Mouse (Mus musculus): ENCODE measurements around the gene Abca7. TPM values are rescaled to one million over a fixed set of nuclear protein-coding genes. Genes with fewer than 3 reads are reported as not detected.
"Not testable (repeated sequence)": the region's sequence is repeated elsewhere in the genome, so short reads cannot be mapped to it uniquely, and the experiment has no call there.

Gene Abca7
- total RNA-seq, 2 experiments from 2014 or later = 6.6 to 7.6 TPM

DNA sequence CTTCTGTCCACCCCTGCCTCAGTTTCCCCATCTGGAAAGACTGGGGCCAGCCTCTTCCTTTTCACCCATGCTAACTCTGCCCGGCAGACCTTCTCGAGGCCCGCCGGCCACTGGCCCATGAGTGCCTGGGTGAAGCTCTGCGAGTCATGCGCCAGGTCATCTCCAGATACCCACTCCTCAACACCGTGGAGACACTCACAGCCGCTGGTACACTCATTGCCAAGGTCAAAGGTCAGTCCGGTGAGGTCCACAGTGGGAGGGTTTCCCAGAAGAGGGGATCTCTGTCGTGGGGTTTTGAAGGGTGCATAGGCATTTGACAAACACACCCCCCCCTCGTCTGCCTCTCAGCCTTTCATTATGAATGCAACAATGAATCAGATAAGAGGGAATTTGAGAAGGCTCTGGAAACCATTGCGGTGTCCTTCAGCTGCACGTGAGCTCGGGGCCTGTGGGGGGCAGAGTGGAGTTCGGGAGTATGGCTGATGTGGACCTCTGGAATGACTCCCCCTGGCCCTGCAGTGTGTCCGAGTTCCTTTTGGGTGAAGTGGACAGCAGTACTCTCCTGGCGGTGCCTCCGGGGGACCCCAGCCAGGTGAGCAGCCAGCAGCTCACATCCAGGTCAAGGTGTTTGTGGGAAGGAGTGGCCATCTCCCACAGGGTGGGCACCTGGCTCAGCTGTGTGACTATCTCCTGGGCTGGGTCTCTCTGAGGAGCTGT is 24.5 kb downstream of the Abca7 start:
- DNase-seq (ENCODE audit: low spot score) = no peak

DNA sequence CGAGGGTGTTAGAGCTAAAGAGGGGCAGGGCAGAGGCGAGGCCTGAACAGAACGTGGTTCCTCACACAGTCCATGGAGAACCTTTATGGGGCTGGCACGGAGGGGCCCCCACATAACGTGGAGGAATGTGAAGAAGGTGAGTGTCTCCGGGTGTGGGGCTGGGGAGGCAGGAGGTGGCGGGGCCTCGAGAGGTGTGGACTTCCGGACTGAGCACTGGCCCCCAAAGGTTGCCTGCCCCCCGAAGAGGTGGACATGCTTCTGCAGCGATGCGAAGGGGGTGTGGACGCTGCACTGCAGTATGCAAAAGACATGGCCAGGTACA is 25.0 kb downstream of the Abca7 start:
- DNase-seq (ENCODE audit: low spot score) = no peak

DNA sequence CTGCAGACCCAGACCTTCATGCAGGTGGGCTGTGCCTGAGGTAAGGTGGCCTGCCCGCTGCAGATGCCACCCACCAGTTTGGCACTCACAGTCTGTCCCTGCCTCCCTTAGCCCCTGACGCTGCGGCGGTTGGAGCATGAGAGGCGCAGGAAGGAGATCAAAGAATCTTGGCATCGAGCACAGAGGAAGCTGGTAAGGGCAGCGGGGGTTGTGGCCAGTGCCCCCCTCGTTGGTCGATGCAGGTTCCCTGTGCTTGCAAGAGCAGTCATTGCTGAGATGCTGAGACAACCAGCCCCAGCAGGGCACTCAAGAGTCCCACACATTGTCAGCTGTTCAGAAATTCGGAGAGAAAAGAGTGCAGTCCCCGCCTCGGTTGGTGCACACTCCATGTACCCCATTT is 25.9 kb downstream of the Abca7 start:
- no peak for DNase-seq (ENCODE audit: low spot score)

DNA sequence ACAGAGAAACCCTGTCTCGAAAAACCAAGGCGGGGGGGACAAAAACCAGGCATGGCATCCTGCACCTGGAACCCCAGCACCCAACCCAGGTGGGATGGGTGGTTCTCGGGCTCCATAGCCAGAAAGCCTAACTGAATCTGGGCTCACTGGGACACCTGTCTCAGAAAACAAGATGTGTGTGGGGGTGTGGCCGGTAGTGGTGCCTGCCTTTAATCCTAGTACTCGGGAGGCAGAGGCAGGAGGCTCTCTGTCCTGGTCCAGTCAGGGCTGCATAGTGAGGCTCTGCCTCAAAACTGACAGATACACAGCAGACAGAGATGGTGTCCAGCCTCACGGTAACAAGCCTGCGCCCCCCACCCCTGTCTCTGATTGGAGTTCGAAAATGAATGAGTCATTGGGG is 26.5 kb downstream of the Abca7 start:
- DNase-seq (ENCODE audit: low spot score) = no peak

DNA sequence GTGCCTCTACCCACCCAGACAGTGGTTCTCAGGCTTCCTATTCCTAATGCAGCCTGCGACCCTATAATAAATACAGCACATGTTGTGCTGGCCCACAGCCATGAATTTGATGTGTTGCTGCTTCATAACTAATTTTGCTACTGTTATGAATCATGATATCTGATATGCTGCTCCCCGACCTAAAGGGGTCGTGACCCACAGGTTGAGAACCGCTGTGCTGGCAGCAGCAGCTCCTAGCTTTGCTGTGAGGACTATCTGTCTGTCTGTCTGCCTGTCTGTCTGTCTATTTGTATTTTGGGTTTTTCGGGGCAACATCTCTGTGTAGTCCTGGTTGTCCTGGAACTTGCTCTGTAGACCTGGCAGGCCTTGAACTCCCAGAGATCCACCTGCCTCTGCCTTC is 27.5 kb downstream of the Abca7 start:
- no peak for DNase-seq (ENCODE audit: low spot score)

DNA sequence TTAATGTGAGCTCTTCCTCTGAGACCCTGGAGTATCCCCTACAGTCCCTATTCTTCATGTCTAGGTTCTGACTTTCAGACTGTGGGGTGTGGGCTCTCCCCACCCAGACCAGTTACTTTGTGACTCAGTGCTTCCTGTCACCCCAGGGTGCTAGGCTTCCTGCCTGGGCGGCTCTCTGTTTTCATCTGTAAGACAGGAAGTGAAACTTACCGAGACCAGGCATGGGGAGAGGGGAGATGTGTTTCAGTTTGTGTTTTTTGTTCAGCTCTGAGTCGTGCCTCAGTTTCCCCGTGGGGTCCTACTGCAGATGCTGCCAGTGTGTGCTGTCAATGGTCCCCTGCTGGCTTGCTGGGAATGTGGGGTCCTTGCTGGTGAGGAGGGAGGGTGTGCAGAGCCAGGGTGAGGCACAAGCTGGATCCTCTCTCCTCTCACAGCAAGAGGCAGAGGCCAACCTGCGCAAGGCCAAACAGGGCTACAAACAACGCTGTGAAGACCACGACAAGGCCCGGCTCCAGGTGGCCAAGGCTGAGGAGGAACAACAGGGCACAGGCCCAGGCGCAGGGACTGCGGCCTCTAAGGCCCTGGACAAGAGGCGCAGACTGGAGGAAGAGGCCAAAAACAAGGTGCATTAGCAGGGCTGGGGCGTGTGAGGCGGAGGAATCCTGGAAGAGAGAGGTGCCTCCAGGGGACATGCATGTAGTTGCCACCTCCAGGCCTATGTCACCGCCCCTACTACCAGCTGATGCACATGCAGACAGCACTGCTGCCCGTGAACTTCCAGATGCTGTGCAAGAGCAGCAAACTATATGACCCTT is 28.1 kb downstream of the Abca7 start:
- DNase-seq (ENCODE audit: low spot score) = no peak

DNA sequence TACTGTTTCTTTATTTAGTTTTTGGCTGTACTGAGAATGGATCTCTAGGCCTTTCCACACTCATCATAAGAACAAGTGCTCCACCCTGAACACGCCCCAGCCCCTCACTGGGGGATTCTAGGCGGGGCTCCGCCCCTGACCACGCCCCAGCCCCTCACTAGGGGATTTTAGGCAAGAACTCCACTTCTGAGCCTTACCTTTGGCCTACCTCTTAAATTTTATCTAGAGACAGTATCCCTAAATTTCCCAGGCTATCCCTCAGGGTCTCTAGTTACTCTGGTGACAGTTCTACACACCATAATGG is 28.7 kb downstream of the Abca7 start:
- DNase-seq (ENCODE audit: low spot score) = no peak

DNA sequence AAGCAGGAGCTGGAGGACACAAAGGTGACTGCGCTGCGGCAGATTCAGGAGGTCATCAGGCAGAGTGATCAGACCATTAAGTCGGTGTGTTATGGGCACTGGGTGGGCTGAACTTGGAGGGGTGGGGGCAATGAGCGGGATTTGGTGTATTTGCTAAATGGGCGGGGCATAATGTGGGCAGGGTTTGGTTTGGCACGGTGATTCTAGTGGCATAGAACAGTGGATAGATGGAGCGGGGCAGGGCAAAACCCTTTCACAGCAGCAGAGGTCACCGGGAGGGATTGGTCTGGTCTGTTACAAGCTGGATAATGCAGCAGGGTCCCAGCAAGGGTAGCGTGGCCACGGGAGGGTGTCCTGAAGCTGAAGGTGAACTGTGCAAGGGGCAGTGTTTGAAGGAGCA is 29.2 kb downstream of the Abca7 start:
- DNase-seq (ENCODE audit: low spot score) = no peak

DNA sequence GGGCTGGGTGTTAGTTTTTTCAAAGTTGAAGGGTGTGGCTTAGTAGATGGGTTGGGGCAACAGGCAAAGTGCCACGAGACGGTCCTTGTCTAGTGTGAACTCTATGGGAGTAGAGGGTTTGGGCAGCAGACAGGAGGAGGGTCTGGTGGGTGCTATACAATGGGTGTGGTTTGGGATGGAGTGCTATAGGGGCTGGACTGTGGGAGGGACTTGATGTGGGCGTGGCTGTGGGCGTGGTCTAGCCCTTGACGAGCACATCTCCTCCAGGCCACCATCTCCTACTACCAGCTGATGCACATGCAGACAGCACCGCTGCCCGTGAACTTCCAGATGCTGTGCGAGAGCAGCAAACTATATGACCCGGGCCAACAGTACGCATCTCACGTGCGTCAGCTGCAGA is 29.6 kb downstream of the Abca7 start:
- no peak for DNase-seq (ENCODE audit: low spot score)

DNA sequence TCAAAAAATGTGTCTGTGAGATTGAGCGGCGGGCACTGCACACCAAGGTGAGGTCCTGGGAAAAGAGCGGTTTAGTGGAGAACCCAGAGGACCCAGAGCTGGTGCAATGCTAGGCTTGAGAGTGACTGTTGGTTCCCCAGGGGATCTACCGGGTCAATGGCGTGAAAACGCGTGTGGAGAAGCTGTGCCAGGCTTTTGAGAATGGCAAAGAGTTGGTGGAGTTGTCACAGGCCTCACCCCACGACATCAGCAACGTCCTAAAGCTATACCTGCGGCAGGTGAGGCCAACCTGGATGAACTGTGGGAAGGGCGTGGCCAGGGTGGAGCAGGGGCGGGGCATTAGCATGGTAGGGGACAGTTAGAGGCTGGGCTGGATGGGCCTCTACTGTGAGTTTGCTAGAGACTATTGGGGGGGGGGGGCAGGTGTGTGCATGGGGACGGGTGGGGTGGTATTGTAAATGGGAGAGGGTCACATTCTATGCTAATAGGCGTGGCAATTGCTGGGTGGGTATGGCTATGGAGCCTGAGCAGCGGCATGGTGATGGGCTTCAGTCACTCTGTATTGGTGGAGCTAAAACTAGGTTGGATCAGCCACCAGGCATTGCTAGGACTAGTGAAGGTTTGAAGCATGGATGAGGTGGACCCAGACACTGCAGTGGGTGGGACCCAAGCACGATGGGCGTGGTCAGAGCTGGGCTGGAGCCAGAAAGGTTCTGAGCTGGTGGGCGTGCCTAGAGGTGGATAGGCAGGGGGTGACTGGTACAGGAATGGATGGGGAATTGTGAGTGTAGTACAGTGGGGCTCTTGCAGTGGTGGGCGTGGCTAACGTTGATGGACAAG is 31.6 kb downstream of the Abca7 start:
- no peak for DNase-seq (ENCODE audit: low spot score)

DNA sequence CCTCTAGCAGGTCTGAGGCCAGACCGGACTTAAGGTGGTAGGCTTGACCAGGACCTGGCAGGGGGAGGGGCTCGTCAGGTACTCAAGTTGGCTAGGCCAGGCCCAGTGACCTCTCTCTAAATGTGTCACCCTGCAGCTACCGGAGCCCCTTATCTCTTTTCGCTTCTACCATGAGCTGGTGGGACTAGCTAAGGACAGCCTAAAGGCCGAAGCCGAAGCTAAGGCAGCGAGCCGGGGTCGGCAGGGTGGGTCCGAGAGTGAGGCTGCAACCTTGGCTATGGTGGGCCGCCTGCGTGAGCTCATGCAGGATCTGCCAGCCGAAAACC is 32.2 kb downstream of the Abca7 start:
- DNase-seq (ENCODE audit: low spot score) = no peak

DNA sequence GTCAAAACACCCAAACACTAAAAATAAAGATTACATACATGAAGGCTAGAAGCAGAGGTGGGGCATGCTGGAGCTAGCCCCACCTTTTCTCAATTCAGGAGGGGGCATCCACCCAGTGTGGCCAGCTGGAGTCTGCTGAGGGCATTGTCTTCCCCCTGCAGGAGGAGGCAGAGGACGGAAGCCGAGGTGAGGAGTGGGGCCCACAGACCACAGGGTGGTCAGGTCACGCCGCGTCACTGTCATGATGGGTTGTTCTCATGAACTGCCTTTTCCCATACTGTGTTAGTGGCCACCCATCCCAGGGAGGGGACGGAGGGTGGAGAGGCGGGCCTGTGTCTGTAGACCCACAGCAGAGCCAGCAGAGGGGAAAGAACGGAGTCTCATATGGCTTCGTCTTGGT is 33.9 kb downstream of the Abca7 start:
- DNase-seq (ENCODE audit: low spot score) = no peak

DNA sequence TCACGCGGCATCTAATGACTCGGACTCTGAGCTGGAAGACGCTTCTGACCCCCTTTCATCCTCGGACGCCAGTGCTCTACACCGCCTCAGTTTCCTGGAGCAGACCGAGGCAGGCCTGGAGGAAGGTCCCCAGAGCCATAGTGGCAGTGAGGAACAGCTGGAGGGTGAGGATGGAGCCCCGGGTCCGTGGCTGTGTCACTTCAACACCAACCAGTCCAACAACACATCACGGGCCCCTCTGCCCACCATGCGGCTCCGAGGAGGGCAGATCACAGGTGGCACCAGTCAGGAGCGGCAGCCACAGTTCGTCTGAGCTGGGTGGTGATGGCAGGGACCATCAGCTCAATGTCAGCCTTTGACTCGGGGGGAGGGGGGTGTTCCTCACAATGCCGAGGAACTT is 34.4 kb downstream of the Abca7 start:
- no peak for DNase-seq (ENCODE audit: low spot score)

DNA sequence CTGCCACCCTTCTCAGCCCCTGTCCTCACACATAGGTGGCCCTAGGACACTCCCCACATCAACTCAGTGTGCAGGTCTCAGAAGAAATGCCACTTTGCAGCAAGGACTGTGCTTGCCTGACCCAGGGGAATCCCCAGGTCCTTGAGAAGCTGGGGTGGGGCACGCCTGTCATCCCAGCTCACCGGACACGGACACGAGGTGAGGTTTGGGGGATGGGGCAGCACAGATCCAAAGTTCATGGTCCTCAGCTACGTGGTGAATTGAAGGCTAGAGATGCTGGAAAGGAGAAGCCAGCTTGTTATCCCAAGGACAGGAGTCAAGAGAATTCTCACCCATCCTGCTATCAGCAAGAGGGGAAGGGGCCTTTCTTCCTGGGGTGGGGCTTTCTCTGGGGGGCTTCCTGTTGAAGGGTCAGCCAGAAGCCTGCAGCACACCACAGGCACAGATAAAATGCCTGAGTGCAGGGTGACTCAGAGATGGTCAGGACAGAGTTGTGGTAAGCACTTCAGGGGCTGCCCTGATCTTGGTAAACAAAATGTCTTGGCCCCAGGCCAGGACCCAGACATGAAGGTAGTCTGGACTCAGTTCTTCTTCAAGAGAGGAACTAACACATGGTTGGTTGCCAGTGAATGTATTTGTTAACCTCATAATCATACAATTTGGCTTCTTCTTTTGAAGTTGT is 36.6 kb downstream of the Abca7 start:
- DNase-seq (ENCODE audit: low spot score) = no peak

DNA sequence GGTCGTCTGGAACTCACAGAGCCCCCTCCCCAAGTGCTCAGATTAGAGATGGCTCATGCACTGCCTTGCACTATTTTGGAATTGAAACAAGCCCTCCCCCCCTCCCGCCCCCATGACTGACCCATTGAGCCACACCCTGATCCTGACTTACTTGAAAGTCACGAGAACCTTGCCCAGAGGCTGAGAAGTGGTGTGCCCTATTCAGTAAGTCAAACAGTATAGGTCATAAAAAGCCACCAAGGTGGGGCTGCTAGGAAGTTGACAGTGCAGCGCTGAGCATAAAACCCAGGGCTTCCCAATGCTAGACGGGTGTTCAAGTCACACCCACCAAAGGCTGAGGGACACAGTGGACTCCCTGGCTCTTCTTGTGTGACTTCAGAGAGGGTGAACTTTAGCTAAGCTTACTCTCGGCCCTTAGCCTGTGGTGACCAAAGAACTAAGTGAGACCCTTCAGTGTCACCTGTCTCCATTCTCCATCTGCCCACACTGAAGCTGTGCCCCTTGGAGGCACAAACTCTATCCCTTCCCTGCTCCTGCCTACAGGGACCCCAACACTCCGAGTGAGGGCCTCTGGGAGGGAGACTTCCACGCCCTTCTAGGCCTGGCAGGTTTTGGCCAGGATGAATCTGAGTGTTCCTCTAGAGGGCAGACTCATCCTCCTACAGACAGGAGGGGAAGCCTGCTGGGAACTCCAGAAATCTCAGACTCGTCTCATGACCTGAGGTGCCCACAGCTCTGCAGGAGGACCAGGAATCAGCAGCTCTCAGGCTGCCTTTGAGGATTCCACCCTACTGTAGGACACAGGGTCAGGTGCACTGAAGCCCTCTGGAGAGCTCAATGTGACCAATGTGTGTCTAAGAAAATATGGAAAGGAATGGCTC is 37.5 kb downstream of the Abca7 start:
- DNase-seq (ENCODE audit: low spot score) = peak; percentile 63

DNA sequence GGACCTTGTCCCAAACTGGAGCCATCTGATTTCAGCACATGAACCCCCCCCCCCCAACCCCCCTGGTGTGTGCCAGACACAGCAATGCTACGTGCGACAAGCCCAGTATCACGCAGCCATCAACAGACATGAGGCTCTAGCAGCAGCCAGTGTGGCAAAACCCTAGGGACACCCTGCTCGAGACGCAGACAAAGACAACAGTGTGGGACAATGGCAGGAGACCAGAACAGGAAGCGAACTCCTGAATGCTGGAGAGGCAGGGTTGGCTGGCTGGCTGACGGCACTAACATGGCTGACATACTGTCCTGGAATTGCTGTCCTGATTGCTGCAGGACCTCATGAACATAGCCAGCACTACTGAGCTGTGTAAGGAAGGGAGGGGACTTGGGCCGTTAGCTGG is 38.9 kb downstream of the Abca7 start:
- no peak for DNase-seq (ENCODE audit: low spot score)

DNA sequence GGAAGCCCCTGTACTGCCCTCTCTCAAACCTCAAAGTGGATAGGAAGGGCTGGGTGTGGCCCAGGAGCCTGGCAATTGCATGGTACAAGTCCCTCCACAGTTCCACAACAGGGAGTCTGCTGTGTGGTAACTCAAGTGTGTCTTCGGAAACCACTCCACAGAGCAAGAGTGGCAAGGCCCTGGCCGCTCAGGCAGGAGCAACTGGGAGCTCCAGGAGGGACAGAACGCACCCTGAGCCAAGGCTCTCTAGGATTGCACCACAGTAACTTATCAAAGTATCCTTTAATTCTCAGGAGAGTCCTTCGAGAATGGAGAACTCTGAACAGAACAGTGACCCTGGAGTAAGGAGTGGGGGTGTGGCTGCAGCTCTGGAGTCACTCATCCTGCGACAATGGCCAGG is 39.4 kb downstream of the Abca7 start:
- DNase-seq (ENCODE audit: low spot score) = no peak

DNA sequence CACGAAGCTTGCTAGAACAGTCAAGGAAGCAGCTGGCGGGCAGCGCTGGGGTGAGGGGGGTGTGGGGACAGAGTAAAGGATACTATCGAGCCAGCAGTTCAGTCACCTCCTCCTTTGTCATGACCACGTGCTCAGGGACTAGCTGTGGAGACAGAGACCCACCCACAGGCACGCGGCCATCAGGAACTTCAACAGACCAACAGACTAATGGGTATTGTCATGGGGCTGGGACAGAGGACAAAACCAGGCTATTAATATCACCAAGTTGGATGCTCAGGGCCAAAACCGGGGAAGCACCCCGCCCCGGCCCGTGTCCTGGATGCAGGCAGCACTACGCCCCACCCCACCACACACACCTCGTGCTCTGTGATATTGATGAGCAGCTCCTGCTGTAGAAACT is 40.5 kb downstream of the Abca7 start:
- no peak for DNase-seq (ENCODE audit: low spot score)

DNA sequence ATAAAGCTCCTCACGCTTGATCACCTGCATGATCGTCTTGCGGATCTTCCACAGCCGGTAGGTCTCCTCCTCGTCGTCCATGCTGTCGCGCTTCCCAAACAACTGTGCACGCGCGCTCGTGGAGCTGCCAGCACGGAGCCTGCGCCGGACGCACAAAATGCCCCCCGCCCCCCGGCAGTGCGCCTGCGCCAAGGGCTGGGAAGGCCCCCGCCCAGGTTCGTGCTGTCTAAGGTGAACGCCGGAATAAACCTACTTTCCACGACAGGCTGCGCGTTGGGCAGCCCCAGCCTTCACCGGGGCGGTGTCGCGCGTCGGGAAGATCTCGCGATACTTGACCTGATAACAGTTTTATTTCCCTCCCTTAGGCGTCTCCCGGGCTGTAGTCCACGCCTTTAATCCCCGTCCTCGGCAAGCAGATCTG is 43.3 kb downstream of the Abca7 start, which contains the start of gene Polr2e:
TSS of gene Polr2e (minus strand) at position 237 of the 421 bp plus-strand sequence.
- DNase-seq (ENCODE audit: low spot score) = peak; percentile 99

DNA sequence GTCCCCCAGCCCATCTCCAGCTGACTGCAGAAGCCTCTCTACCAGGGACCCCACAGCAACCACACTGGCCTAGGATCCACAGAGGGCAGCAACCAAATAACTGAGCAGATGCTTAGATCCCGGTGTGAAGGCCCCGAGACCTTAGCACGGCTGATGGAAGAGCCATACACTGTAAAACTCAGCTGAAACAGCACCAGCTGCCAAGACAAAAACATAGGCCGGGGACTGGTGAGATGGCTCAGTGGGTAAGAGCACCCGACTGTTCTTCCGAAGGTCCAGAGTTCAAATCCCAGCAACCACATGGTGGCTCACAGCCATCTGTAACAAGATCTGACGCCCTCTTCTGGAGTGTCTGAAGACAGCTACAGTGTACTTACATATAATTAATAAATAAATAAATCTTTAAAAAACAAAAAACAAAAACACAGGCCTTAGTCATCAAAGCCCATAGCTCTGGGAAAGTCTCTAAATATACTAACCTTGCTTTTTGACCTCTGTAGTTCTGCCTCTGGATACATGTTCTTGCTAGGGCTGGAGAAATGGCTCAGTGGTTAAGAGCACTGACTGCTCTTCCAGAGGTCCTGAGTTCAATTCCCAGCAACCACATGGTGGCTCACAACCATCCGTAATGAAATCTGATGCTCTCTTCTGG is 45.2 kb downstream of the Abca7 start:
- DNase-seq (ENCODE audit: low spot score) = not testable (repeated sequence)

DNA sequence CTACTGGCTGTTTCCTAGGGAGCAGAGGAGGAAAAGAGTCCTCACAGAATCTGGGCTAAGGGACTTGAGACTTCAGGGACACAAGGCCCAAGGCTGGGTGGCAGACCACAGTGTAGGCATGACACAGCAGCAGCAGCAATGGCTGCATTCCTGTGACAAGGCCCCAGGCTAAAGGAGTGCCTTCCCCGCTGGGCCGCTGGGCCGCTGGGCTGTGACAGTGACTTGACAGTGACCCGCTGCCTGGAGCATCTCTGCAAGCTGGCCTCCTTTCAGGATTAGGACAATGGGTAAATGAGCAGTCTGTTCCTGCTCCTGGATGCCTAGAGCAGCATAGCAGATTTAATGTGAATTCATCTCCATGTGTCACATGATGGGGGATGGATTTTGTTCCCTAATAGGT is 47.8 kb downstream of the Abca7 start:
- DNase-seq (ENCODE audit: low spot score) = no peak
